Mouse (Mus musculus): ENCODE measurements around the gene Rwdd1.

DNA sequence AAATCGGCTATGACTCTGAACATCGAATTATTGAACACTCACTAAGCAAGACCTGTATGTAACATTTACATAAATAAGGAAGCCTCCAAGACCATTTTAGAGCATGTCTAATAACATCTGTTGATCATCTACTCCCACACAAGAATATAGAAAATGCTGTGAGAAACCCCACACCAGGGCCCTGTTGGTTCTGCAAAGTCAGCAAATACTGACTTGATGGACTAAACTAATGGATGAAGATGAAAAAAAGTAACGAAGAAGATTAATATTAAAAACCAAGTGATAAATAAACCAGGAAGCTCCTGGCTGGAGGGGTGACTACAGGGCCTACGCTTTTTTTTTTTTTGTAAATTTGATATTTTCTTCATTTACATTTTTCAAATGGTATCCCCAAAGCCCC, 6.8 kb downstream of the Rwdd1 start:
- TF ChIP-seq ZC3H11A (IDR thresholded peaks at IDR 0.05; ENCODE audit: borderline replicate concordance, low read depth, low read length) (no peak), ZNF384 (IDR thresholded peaks at IDR 0.05; ENCODE audit: low read depth, low read length) (no peak), MAFK (IDR thresholded peaks at IDR 0.05; ENCODE audit: insufficient read depth, low read depth, low read length) (peak; percentile 81), CHD2 (IDR thresholded peaks at IDR 0.05; ENCODE audit: low read depth, low read length) (no peak)

All from ES-E14 (cell line).